Mouse (Mus musculus) heart, adult 11 months (tissue): ENCODE results near the gene Susd3.
A peak's percentile ranks its signal among the peaks of the same experiment; 100 is the strongest.

ENCODE experiments used
- DNase-seq: peaks from one replicate; pipeline ENCODE4 v3.0.0; 2022

The Susd3 gene

DNA sequence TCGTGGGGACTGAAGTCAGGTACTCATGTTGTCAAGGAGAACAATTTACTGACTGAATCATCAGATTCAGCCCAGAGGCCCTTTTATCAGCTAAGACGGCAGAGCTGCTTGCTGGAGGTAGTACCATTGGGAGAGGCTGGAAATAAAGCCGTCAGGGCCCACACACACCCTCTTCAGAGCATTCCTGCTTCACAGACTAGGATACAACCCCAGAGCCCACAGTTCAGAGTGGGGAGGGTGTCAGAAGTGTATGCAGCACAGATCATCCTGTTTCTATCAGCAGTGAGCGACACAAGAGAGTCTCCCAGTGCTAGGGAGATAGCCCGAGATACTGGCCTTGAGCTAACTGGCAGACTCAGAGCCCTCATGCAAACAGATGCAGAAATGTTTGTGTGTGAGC, 65.3 kb downstream of the Susd3 start:
- DNase-seq: no peak

DNA sequence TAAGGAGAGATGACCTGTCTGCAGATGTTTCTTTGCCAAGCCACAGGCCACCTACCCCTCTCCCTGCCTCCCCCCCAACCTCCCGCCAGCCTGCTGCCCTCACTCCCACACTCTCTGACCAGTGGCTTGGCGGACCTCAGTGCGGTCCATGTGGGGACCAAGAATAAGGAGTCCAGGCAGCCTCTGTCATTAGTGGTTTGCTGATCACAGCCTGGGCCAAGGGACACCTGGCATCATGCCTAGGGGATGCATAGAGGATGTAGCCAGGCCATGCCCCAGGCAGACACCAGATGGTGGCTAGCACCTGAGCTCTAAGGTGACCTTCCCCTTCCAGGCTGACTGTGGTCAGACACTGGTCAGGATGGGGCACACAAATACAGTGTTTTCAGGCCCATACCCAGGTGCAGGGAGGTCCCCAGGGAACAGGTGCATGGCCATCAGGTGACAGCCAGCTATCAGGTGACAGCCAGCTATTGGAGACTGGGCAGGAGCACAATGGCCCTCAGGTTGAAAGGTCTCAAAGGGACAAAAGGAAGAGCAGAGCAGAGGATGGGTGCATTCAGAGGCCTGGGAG, 67.0 kb downstream of the Susd3 start:
- peak; percentile 93 for DNase-seq

DNA sequence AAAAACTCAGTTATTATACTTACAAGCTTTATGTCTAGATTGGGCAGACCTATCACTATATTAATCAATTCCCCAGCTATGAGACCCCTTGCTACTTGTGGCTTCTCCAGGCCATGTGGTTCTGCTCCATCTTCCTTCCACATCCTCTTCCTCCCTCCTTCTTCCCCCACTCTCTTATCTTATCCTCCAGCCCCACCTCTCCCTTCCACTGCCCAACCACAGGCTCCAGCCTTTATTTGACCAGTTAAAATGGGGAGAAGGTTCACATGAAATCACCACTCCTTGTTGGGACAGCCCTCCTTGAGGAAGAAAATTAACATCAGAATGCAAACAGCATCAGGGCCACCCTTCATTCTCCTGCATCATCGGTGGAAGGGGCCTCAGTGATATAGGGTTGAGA, 67.8 kb downstream of the Susd3 start:
- no peak for DNase-seq
